Mouse (Mus musculus) hindbrain, embryonic 10.5 days (tissue): ENCODE measurements around the gene Tspan7. TPM values are rescaled to one million over a fixed set of nuclear protein-coding genes. Genes with fewer than 3 reads are reported as not detected.

Source experiments
- DNase-seq: peaks from one replicate; pipeline ENCODE4 v3.0.0-alpha.2; 2017; ENCODE audit warnings: low spot score
- H3K27ac ChIP-seq: fragments of 300-500 bp; sonication (generic); 2 replicates; pipeline ENCODE4 v1.5.1; 2016; ENCODE audit warnings: mild to moderate bottlenecking, moderate library complexity
- H3K27me3 ChIP-seq: fragments of 300-500 bp; sonication (generic); 2 replicates; pipeline ENCODE4 v1.6.1; 2016; ENCODE audit warnings: mild to moderate bottlenecking; ENCODE audit not compliant: poor library complexity, insufficient read depth, severe bottlenecking
- H3K36me3 ChIP-seq: fragments of 300-500 bp; sonication (generic); 2 replicates; pipeline ENCODE4 v1.6.1; 2016; ENCODE audit warnings: mild to moderate bottlenecking, moderate library complexity
- H3K4me1 ChIP-seq: fragments of 300-500 bp; sonication (generic); replicated peaks from 2 replicates; pipeline ENCODE4 v1.6.1; 2016; ENCODE audit warnings: mild to moderate bottlenecking
- H3K4me3 ChIP-seq: fragments of 300-500 bp; sonication (generic); 2 replicates; pipeline ENCODE4 v1.5.1; 2016; ENCODE audit warnings: mild to moderate bottlenecking, moderate library complexity
- H3K9me3 ChIP-seq: fragments of 300-500 bp; sonication (generic); 2 replicates; pipeline ENCODE4 v1.6.1; 2016; ENCODE audit warnings: mild to moderate bottlenecking, moderate library complexity
- WGBS: fragments of 180-500 bp; shearing (Covaris S2); methylation state at CpG from one replicate; pipeline ENCODE4 v1.1.7; 2016; 5-methylcytosine and 5-hydroxymethylcytosine counted together
- polyA plus RNA-seq: library from polyadenylated mRNA; unstranded; fragments of >200 nt; fragmentation: Nextera tagmentation; extraction: Ambion mirVana; gene quantifications from 2 replicates; pipeline ENCODE4 v1.2.1, GENCODE M21; 2016

Gene Tspan7
- polyA plus RNA-seq, 1 experiment from 2014 or later, result 65.7 TPM

DNA sequence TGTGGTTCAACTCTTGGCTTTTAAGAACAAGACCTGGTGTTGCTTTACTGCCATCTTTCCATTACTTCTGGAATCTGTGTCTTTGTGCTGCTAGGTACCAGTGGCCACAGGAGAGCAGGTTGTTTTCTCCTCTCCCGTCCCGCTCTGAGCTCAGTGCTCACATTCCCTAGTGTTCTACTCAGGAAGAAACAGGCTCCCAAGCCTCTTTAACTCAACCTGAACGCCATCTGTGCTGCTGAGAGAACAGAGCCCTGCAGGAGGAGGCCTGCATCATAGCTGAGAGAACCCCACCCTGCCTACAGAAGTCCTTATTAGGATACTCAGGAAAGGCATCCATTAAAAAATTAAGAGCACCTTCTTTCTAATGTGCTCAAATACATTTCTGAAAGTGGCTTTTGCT, 80.9 kb downstream of the Tspan7 start:
- WGBS, result 71% methylated on average over 3 of the region's 3 CpGs
- Histone ChIP-seq H3K36me3 (no peaks in the 10 kb centered on the region), H3K4me1 (no peaks in the 10 kb centered on the region), H3K4me3 (no peak overlapping the region), H3K9me3 (no peaks in the 10 kb centered on the region), H3K27me3 (no peaks in the 10 kb centered on the region), H3K27ac (no peak overlapping the region)
- no peak for DNase-seq

DNA sequence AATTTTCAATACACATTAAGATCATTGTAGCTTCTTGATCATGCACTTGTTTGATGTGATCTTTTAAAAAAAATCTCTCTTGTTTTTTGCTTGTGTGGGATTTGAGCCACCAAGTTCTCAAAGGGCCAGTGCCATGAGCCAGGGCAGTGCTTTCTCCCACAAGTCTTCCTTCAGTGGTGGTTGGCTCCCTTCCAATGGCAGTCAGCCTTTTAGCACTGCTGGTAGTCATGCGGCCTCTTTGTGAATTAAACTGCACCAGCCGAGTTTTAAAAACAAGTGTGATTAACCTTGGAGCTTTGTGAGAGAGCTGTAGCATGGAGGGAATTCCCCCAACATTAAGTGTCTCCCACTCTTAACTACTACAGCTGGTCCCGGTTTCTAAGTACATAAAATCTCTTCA, 89.6 kb downstream of the Tspan7 start:
- Histone ChIP-seq H3K9me3 (no peaks in the 10 kb centered on the region), H3K27ac (no peak overlapping the region), H3K27me3 (no peaks in the 10 kb centered on the region), H3K36me3 (no peaks in the 10 kb centered on the region), H3K4me3 (no peak overlapping the region), H3K4me1 (0 out of 2 replicates have a peak, but pooled peaks cover 4% of the 10 kb centered on the region)
- 54% methylated on average over 3 of the region's 3 CpGs for WGBS
- no peak for DNase-seq

DNA sequence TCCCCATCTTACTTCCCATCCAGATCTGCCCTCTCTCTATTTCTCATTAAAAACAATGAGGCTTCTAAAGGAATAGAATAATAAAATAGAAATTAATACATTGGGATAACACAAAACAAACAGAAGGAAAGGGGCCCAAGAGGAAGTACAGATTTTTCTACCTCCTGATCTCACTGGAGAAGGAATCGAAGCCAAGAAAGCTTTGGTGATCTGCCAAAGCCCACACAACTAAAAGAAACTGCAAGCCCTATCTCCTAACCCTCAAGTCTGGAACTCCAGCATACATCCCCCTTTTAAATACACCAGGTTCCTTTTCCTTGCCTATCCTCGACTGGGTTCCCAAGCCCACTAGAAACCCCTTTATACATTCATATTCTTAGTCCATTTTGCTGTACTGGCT, 90.4 kb downstream of the Tspan7 start:
- DNase-seq, result no peak
- no peak overlapping the region for H3K27ac ChIP-seq
- H3K27me3 ChIP-seq, result no peaks in the 10 kb centered on the region
- no peaks in the 10 kb centered on the region for H3K36me3 ChIP-seq
- H3K4me3 ChIP-seq, result no peak overlapping the region
- 83% methylated on average over 2 of the region's 2 CpGs for WGBS
- no peaks in the 10 kb centered on the region for H3K9me3 ChIP-seq
- 0 out of 2 replicates have a peak, but pooled peaks cover 4% of the 10 kb centered on the region for H3K4me1 ChIP-seq

DNA sequence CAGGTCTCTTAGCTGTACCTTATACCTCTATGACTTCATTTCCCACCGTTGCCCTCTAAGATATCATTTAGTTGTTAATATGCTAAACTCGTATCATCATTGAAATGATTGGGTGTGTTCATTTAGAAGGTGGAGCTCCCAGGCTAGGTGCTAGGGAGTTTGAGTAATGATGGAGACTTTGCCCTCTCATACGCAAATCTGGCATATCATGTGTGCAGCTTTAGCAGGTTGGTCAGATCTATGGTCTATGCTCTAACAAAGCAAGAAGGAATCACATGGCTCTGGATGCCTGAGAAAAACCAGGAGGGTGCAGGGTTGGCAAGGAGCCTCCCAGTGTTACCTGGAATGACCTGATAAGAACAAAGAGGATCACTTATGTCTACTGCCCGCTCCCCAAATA, 91.4 kb downstream of the Tspan7 start:
- DNase-seq, result no peak
- 0 out of 2 replicates have a peak, but pooled peaks cover 4% of the 10 kb centered on the region for H3K4me1 ChIP-seq
- 89% methylated on average over 4 of the region's 4 CpGs for WGBS
- H3K36me3 ChIP-seq, result no peaks in the 10 kb centered on the region
- no peak overlapping the region for H3K27ac ChIP-seq
- H3K9me3 ChIP-seq, result no peaks in the 10 kb centered on the region
- H3K27me3 ChIP-seq, result no peaks in the 10 kb centered on the region
- H3K4me3 ChIP-seq, result no peak overlapping the region

DNA sequence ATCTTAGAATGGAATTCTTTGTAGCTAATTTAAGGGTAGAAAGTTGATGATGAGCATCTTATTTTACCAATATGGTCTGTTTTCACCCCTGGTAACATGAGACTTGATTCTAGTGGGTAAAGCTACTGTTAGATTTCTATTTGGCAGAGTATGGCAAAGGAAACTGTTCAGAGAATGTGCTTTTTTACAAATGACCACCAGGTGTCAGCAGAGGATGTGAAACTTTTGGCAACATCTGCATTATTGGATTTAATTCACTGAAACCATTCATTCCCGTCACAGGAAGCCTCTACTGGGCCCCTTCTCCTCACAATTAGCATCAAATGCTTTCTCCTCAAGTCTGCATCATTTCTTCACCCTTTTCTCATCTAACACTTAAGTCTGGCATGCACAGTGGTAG, 92.4 kb downstream of the Tspan7 start:
- Histone ChIP-seq H3K27me3 (no peaks in the 10 kb centered on the region), H3K9me3 (no peaks in the 10 kb centered on the region), H3K4me1 (0 out of 2 replicates have a peak, but pooled peaks cover 4% of the 10 kb centered on the region), H3K36me3 (no peaks in the 10 kb centered on the region), H3K27ac (no peak overlapping the region), H3K4me3 (no peak overlapping the region)
- no peak for DNase-seq
- WGBS, result 29% methylated on average over 1 of the region's 1 CpGs

DNA sequence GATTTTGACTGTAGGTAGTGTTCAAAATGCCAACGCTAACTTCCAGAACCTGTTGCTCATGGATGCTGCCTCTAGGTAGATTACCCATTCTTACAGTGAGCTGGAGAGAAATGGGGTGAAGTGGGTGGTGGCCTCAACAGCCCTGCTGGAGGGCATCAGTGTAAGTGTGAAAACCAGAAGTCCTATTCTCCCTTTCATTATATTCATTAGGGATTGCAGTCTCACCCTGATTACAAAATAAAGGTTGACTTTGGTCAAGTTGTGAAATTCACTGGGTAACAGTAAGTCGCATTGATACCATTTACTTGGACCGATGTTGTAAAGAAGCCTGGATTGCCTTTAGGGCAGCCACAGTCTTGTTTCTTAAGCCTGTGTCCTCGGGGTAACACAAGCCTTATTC, 97.8 kb downstream of the Tspan7 start:
- 0 out of 2 replicates have a peak, but pooled peaks cover 6% of the 10 kb centered on the region for H3K27me3 ChIP-seq
- no peak for DNase-seq
- H3K4me1 ChIP-seq, result no peaks in the 10 kb centered on the region
- H3K27ac ChIP-seq, result no peak overlapping the region
- H3K36me3 ChIP-seq, result no peaks in the 10 kb centered on the region
- no peak overlapping the region for H3K4me3 ChIP-seq
- H3K9me3 ChIP-seq, result no peaks in the 10 kb centered on the region
- WGBS, result 86% methylated on average over 4 of the region's 4 CpGs

DNA sequence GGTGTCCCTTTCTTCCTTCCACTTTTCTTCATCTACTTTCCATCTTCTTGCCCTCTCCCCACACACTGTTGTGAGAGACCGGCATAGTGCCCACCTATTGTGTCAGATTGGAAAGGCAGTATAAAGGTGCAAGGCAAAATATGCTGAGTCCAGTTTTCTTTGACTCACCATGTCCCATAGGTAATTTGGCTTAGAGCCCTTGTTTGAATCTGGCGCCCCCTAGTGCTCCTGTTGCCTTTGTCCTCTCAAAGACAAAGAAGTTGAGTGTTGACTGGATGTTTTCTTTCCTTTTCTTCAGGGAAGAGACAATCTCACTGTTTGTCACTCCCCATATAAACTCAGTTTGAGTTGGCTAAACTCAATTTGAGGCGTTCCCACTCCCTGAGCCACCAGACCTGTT, 107.3 kb downstream of the Tspan7 start:
- Histone ChIP-seq H3K4me3 (no peak overlapping the region), H3K9me3 (no peaks in the 10 kb centered on the region)
- 65% methylated on average over 3 of the region's 3 CpGs for WGBS

DNA sequence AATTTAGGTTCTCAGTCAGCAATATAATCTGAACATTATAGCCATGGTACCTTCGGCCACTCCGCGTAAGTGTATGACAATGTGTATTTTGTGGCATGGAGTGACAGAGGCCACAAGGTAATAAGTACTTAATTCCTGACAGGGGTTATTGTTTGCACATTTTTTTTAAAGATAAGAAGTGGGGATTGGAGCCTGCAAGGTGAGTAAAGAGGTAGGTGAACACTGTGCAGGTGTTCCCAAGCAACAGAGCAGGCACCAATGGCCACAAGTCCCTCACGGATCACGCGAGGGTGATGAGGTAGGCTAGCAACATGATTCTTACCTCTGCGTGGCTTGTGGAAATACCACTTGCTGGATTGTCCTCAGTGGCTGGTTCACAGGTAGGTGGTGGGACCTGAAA, 108.6 kb downstream of the Tspan7 start:
- WGBS, result 96% methylated on average over 7 of the region's 7 CpGs

More for the DNA sequence above, 107.3 kb downstream of the Tspan7 start:
- 0 out of 2 replicates have a peak, but pooled peaks cover 6% of the 10 kb centered on the region for H3K36me3 ChIP-seq
- H3K4me1 ChIP-seq, result no peaks in the 10 kb centered on the region
- DNase-seq, result no peak
- no peaks in the 10 kb centered on the region for H3K27me3 ChIP-seq
- H3K27ac ChIP-seq, result no peak overlapping the region

DNA sequence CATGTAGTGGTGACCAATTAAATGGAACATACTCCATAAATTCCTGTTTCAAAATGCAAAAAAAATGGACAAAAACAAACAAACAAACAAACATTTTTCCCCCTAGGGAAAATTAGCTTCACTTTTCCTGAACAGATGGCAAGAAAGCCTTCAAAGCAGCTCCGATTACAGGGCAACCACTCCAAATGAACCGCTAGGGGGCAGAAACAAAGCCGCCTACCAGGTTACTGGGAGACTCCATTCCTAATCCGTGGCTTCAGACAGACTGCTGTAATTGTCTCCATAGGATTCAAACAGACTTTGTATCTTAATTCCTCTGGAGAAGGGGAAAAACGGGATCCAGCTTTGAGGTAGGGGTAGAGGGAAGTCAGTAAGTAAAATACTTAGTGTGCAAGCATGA, 132.2 kb downstream of the Tspan7 start:
- H3K36me3 ChIP-seq, result no peaks in the 10 kb centered on the region
- 17% methylated on average over 5 of the region's 5 CpGs for WGBS
- no peak overlapping the region for H3K4me3 ChIP-seq
- H3K27ac ChIP-seq, result no peak overlapping the region
- H3K9me3 ChIP-seq, result no peaks in the 10 kb centered on the region
- no peaks in the 10 kb centered on the region for H3K4me1 ChIP-seq
- H3K27me3 ChIP-seq, result no peaks in the 10 kb centered on the region
- DNase-seq, result peak; percentile 24

More for the DNA sequence above, 108.6 kb downstream of the Tspan7 start:
- Histone ChIP-seq H3K9me3 (no peaks in the 10 kb centered on the region), H3K27ac (no peak overlapping the region), H3K27me3 (no peaks in the 10 kb centered on the region), H3K36me3 (0 out of 2 replicates have a peak, but pooled peaks cover 6% of the 10 kb centered on the region), H3K4me1 (no peaks in the 10 kb centered on the region), H3K4me3 (no peak overlapping the region)
- no peak for DNase-seq

DNA sequence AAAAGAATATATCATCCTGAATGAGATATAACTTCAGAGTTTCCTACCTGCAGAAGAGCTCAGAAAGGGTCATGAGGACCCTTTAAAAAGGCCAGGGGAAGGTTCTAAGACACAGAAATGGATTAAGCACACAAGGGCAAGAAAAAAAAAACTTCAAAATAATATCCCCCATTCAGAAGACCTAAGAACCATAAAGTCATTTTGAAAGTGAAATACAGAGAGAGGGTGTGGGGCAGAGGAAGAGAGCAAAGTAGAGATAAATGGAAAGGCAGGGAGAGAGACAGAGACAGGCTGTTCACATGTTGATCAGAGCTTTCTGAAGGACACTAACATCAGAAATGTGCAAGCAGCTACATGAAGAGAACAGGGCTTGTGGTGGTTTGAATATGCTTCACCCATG, 156.1 kb downstream of the Tspan7 start:
- no peak overlapping the region for H3K4me3 ChIP-seq
- no peak overlapping the region for H3K27ac ChIP-seq
- H3K9me3 ChIP-seq, result no peaks in the 10 kb centered on the region
- H3K4me1 ChIP-seq, result no peaks in the 10 kb centered on the region
- no peaks in the 10 kb centered on the region for H3K27me3 ChIP-seq
- no peaks in the 10 kb centered on the region for H3K36me3 ChIP-seq
- no peak for DNase-seq

Other genes starting within 250 kb of the Tspan7 start
- gene Otc, start 232.9 kb upstream of the Tspan7 start, polyA plus RNA-seq, result not detected in 2 replicates
- gene Mid1ip1, start 229.9 kb downstream of the Tspan7 start, polyA plus RNA-seq, result 42.9 and 49.6 TPM in 2 replicates